Mouse (Mus musculus) forebrain, embryonic 16.5 days (tissue): ENCODE data around the gene Vpreb3. TPM values are rescaled to one million over a fixed set of nuclear protein-coding genes. Genes with fewer than 3 reads are reported as not detected.
A peak's percentile ranks its signal among the peaks of the same experiment; 100 is the strongest.

Experiments used
- ATAC-seq: fragments of 200-750 bp; cut with Nextera tagmentation; 2 replicates; pipeline ENCODE4 v1.8.0; 2017; ENCODE audit warnings: mild to moderate bottlenecking, moderate library complexity
- H3K27ac ChIP-seq: fragments of 300-500 bp; sonication (generic); 2 replicates; pipeline ENCODE4 v1.5.1; 2014; ENCODE audit warnings: low read length, control low read depth
- H3K27me3 ChIP-seq: fragments of 300-500 bp; sonication (generic); replicated peaks from 2 replicates; pipeline ENCODE4 v1.6.1; 2014; ENCODE audit warnings: low read length; ENCODE audit not compliant: control insufficient read depth, insufficient read depth
- H3K36me3 ChIP-seq: fragments of 300-500 bp; sonication (generic); 2 replicates; pipeline ENCODE4 v1.6.1; 2014; ENCODE audit not compliant: control insufficient read depth, insufficient read depth
- H3K4me1 ChIP-seq: fragments of 300-500 bp; sonication (generic); replicated peaks from 2 replicates; pipeline ENCODE4 v1.6.1; 2014; ENCODE audit warnings: low read length; ENCODE audit not compliant: control insufficient read depth, insufficient read depth
- H3K4me2 ChIP-seq: fragments of 300-500 bp; sonication (generic); 2 replicates; pipeline ENCODE4 v1.6.1; 2014; ENCODE audit warnings: mild to moderate bottlenecking, low read length, control low read depth
- H3K4me3 ChIP-seq: fragments of 300-500 bp; sonication (generic); replicated peaks from 2 replicates; pipeline ENCODE4 v1.5.1; 2014; ENCODE audit warnings: mild to moderate bottlenecking, low read length, control low read depth
- H3K9ac ChIP-seq: fragments of 300-500 bp; sonication (generic); replicated peaks from 2 replicates; pipeline ENCODE4 v1.6.1; 2014; ENCODE audit warnings: low read depth, low read length, control low read depth
- H3K9me3 ChIP-seq: fragments of 300-500 bp; sonication (generic); 2 replicates; pipeline ENCODE4 v1.6.1; 2016; ENCODE audit warnings: low read length; ENCODE audit not compliant: control insufficient read depth
- WGBS: fragments of 180-500 bp; shearing (Covaris S2); extraction: QIAGEN DNeasy Blood & Tissue Kit; methylation state at CpG from one replicate; pipeline ENCODE4 v1.1.7; 2014; 5-methylcytosine and 5-hydroxymethylcytosine counted together
- polyA plus RNA-seq: library from polyadenylated mRNA; unstranded; fragments of >200 nt; fragmentation: Nextera tagmentation; extraction: Ambion mirVana; gene quantifications from 2 replicates; pipeline ENCODE4 v1.2.1, GENCODE M21; 2015

Gene Vpreb3
- 0.48 TPM in 1 of 2 replicates, not detected in the other for polyA plus RNA-seq

DNA sequence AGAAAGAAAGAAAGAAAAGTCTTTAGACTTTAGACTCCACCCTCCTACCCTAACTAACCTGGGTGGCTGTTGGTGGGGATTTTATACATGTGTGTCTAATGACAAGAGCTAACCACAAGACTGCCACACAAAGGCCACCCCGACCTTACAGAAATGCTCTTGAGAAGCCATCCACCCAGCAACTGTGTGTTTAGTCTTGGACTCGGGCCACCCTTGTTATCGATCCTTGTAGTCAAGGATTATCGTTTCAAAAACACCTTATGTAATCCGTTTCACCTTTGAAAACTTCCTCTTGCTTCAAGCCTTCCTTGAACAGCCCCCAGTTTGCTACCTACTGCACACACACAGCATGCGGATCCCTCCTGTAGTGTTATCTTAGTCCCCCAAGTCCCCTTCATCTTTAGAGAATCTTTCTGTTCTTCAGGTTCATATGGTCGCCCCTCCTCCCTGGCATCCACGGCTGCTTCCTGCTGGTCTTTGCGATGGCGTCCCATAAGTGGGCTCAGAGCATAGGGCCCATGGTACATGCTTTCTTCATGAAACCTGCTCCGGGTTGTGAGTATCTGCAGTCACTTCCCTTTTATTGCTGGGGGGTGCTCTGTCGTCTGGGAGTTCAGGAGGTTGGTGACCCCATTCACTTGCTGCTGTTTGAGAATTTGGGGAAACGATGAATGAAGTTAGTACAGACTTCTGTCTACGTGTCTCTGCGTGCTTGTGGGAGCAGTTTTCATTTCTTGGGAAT lies at the start of gene Vpreb3:
Gene Vpreb3, plus strand, starts transcription at position 322 of the 742 bp plus-strand sequence.
- H3K4me3 ChIP-seq: no peak within 1 kb of the TSS
- WGBS: 82% methylated on average over 15 of the region's 15 CpGs
- no peak for ATAC-seq
- no peaks in the 10 kb centered on the region for H3K9me3 ChIP-seq
- no peak within 1 kb of the TSS for H3K9ac ChIP-seq
- H3K36me3 ChIP-seq: no peaks in the 10 kb centered on the region
- H3K27ac ChIP-seq: no peak within 1 kb of the TSS
- H3K4me1 ChIP-seq: peaks cover 8% of the 10 kb centered on the region
- H3K4me2 ChIP-seq: no peak within 1 kb of the TSS
- H3K27me3 ChIP-seq: no peaks in the 10 kb centered on the region

DNA sequence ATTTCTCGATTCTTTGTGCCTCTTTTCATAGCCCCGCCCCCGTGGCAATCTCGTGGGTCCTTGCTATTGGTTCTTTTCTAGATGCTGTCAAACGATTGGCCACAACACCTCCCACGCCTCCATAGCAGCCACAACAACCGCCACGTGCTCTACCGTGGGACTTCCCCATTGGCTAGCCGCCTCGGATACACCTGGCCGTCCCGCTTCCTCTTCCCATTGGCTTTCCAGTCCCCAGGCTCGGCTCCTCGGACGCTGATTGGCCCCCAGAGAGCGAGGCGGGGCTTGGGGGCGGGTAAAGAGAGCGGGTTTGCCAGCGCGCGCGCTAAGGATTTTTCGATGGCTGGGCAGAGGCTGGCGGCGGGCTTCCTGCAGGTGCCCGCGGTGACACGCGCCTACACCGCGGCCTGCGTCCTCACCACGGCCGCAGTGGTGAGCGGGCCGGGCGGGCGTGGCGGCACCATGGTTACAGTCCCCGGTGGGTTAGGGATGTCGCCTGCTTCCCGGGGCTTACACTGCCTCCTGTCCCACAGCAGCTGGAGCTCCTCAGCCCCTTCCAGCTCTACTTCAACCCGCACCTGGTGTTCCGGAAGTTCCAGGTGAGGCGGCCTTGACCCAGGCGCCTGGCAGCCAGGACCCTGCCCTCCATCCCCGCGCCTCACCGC lies 49.6 kb upstream of the Vpreb3 start, which contains the start of gene Derl3:
Gene Derl3, plus strand, starts transcription at position 325 of the 662 bp plus-strand sequence.
- Histone ChIP-seq H3K4me2 (peak within 1 kb of the TSS; percentile 89), H3K9me3 (no peaks in the 10 kb centered on the region), H3K27me3 (no peaks in the 10 kb centered on the region), H3K9ac (peak within 1 kb of the TSS; percentile 48), H3K36me3 (peaks cover 20% of the 10 kb centered on the region), H3K4me3 (peak within 1 kb of the TSS; percentile 49), H3K27ac (no peak within 1 kb of the TSS), H3K4me1 (peaks cover 10% of the 10 kb centered on the region)
- WGBS: under 1% methylated on average over 51 of the region's 51 CpGs
- peak; percentile 99 for ATAC-seq

DNA sequence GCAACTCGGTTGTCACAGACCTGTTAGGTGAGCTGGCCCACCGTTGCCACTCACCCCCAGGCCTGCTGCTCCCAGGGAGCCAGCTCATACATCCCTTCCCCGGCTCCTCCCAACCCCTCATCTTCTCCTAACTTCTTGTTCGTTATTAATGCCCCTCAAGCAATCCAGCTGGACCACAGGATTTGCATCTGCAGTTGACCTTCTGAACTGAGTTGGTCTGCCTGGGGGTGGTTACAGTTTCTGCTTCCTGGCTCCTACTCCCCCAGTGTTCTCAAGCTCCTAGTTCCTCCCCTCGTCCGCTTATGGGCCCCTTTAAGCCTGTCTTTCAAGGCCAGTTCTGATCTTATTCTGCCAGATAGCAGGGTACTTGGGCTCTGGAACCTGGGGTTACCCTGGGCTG lies 48.3 kb upstream of the Vpreb3 start:
- Histone ChIP-seq H3K4me1 (peaks cover 10% of the 10 kb centered on the region), H3K9ac (no peak overlapping the region), H3K27ac (no peak overlapping the region), H3K4me2 (no peak overlapping the region), H3K9me3 (no peaks in the 10 kb centered on the region), H3K4me3 (no peak overlapping the region), H3K27me3 (no peaks in the 10 kb centered on the region), H3K36me3 (peaks cover 25% of the 10 kb centered on the region)
- no peak for ATAC-seq
- WGBS: 85% methylated on average over 6 of the region's 6 CpGs

DNA sequence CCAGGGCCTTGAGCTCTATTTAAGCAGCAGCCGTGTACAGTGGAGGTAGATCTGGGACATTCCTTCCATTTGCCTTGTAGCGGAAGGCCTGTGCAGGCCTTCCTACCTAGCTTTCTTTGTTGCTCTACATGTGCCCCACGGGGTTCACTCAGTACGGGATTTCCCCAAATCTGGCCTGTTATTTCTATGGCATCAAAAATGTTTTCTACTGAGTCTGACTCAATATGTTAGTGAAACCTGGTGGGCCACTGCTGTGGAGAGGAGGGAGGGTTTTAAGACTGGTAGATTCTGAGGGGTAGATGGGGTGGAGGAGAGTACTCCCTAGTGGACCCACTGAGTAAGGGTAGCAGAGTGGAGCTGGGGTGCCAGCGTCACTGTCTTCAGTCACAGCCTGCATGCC lies 47.1 kb upstream of the Vpreb3 start:
- Histone ChIP-seq H3K4me3 (no peak overlapping the region), H3K9ac (no peak overlapping the region), H3K27ac (peak overlapping the region; percentile 24; the same call in 1 of the 2 replicates), H3K4me1 (peaks cover 10% of the 10 kb centered on the region), H3K27me3 (no peaks in the 10 kb centered on the region), H3K4me2 (no peak overlapping the region), H3K36me3 (peaks cover 29% of the 10 kb centered on the region), H3K9me3 (no peaks in the 10 kb centered on the region)
- ATAC-seq: no peak
- 90% methylated on average over 5 of the region's 5 CpGs for WGBS

DNA sequence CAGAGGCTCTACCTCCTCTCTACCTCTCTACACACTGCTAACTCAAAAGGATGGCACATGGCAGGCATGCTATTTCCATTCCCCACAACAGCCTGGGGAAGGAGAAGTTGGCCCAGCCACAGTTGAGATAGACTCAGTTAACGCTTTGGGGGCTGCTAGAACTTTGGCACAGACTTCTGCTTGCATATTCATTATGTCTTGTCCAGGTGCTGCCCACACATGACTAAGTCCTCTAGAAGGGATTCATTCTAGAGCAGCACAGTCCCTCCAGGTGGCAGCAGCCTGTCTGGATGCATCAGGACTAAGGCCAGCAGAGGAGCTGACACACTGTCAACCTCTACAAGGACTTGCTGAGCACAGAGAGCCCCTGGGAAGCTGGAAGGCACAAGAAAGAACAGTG lies 46.6 kb upstream of the Vpreb3 start:
- Histone ChIP-seq H3K27me3 (no peaks in the 10 kb centered on the region), H3K9me3 (no peaks in the 10 kb centered on the region), H3K36me3 (peaks cover 29% of the 10 kb centered on the region), H3K27ac (peak overlapping the region; percentile 24; the same call in 1 of the 2 replicates), H3K9ac (no peak overlapping the region), H3K4me1 (peaks cover 10% of the 10 kb centered on the region), H3K4me2 (no peak overlapping the region), H3K4me3 (no peak overlapping the region)
- no peak for ATAC-seq
- 75% methylated on average over 1 of the region's 1 CpGs for WGBS

DNA sequence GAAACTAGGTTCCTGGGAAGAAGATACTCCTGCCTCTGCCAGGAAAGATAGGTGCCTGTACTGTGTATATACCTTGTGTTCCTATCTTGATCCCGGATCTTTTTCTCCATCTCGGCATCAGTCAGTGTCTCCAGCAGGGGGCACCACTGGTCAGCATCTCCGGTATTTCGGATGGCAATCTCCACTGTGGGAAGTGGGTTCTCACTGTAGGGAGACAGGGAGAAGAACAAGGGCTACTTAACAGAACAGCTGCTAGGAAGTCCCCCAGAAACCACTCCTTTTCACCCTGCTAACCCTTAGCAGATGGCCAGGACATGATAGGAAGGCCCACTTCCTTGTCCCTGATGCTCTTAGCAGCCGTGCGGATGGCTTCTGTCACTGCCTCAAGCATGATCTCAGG lies 45.5 kb upstream of the Vpreb3 start:
- Histone ChIP-seq H3K36me3 (peaks cover 32% of the 10 kb centered on the region), H3K27ac (no peak overlapping the region), H3K4me3 (no peak overlapping the region), H3K27me3 (no peaks in the 10 kb centered on the region), H3K9me3 (no peaks in the 10 kb centered on the region), H3K4me2 (no peak overlapping the region), H3K4me1 (peaks cover 10% of the 10 kb centered on the region), H3K9ac (no peak overlapping the region)
- 40% methylated on average over 6 of the region's 6 CpGs for WGBS
- ATAC-seq: no peak

DNA sequence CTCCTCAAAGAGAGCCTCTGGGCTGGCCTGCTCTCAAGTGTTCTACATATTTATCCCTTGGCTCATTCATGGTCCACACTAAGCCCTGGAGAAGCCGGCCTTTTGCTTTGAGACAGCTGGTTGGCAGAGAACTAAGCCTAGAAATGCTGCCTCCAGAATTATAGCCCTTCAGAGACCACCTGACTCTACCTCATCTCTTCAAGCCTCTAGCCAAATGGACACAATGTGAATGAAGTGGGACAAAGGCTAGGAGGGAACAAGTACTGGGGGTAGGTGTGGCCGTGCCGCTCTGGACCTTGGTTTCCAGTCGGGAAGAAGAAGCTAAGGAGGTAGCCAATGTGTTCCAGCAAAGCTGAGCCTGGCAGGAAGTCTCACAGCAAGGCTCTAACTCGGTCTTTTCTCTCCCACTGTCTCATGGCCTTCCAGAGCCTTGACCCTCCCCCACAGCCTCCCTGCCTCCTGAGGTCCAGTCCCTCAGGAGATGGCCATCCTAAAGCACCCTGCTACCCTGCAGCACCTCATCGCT lies 44.8 kb upstream of the Vpreb3 start:
- H3K27me3 ChIP-seq: no peaks in the 10 kb centered on the region
- H3K4me1 ChIP-seq: peaks cover 6% of the 10 kb centered on the region
- H3K9ac ChIP-seq: no peak overlapping the region
- no peak for ATAC-seq
- H3K4me3 ChIP-seq: no peak overlapping the region
- H3K27ac ChIP-seq: no peak overlapping the region
- WGBS: 84% methylated on average over 6 of the region's 6 CpGs
- H3K9me3 ChIP-seq: no peaks in the 10 kb centered on the region
- H3K4me2 ChIP-seq: no peak overlapping the region
- H3K36me3 ChIP-seq: peaks cover 39% of the 10 kb centered on the region

DNA sequence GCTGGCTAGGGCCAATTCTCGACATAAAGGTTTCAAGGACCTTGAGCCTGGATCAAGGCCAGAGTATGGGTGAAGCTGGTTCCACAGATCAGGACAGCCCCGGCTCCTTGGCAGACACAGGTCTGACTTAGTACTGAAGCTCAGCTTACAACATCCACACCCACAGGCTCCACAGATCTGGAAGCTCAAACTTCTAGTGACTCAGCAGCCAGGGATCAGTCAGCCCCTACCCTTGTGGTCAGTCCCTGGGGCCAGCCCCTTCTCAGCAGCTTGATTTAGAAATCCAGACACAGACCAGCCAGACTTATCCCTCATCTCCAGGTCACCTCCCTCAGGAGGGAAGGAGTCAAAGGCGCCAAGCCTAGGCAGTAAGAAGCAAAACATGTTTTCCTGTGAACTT lies 44.0 kb upstream of the Vpreb3 start:
- 64% methylated on average over 3 of the region's 3 CpGs for WGBS
- H3K27ac ChIP-seq: no peak overlapping the region
- H3K9me3 ChIP-seq: no peaks in the 10 kb centered on the region
- peaks cover 42% of the 10 kb centered on the region for H3K36me3 ChIP-seq
- no peaks in the 10 kb centered on the region; the same call in 1 of the 2 replicates for H3K4me1 ChIP-seq
- no peak overlapping the region for H3K4me3 ChIP-seq
- no peak overlapping the region for H3K9ac ChIP-seq
- ATAC-seq: no peak
- no peak overlapping the region for H3K4me2 ChIP-seq
- H3K27me3 ChIP-seq: no peaks in the 10 kb centered on the region

DNA sequence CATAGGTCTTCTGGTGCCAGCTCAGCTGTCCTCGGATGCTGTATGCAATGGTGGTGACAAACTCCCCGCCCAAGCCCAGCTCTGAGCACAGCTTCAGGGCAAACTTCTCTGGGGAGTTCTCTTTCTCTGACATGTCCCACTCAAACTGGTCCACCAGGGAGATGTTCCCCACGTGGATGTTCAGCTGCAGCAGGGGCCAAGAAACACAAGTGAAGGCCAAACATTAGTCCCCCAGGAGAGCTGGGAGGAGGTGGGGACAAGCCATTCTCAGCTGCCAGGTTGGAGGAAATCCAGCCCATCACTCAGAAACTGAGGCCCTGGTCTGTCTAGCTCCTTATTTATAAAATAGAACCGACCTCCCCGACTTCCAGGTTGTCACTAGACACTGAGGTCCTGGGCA lies 38.5 kb upstream of the Vpreb3 start:
- H3K27me3 ChIP-seq: no peaks in the 10 kb centered on the region
- no peak overlapping the region for H3K27ac ChIP-seq
- no peak overlapping the region for H3K9ac ChIP-seq
- H3K4me2 ChIP-seq: no peak overlapping the region
- H3K9me3 ChIP-seq: no peaks in the 10 kb centered on the region
- no peak for ATAC-seq
- no peak overlapping the region for H3K4me3 ChIP-seq
- no peaks in the 10 kb centered on the region for H3K4me1 ChIP-seq
- peaks cover 47% of the 10 kb centered on the region for H3K36me3 ChIP-seq
- WGBS: 92% methylated on average over 5 of the region's 5 CpGs
